Mouse (Mus musculus): ENCODE data around the gene Gm20388. TPM values are rescaled to one million over a fixed set of nuclear protein-coding genes. Genes with fewer than 3 reads are reported as not detected.

Gm20388 gene
- total and polyA plus RNA-seq, 2 experiments from 2014 or later: 17.3 TPM; not detected in 1

DNA sequence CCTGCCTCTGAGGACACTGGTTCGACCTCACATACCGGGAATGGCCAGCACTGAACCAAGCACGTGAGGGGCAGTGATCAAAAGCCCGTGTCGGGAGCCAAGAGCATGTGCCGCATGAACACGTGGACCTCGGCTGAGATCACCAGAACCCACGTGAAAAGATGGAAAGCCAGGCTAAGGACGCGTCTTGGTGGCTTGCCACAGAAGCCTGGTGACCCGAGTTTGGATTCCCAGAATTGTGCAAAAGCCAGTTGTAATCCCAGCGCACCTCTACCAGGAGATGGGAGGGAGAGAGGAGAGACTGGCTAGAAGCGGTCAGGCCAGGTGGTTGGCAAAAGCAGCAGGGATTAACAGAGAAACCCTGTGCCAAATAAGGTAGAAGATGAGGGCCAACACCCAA, 2605.1 kb downstream of the Gm20388 start:
- Histone ChIP-seq H3K27ac (ENCODE audit: low read depth) (0 out of 2 replicates have a peak overlapping the region, but pooled peaks have one; percentile 15), H3K4me1 (ENCODE audit: control insufficient read depth, insufficient read depth) (peaks cover 22% of the 10 kb centered on the region; the same call in 1 of the 2 replicates)
- TF ChIP-seq CTCF (IDR thresholded peaks at IDR 0.05; ENCODE audit: low read depth): no peak
- TF ChIP-seq EP300 (IDR thresholded peaks at IDR 0.05; ENCODE audit: low read depth): no peak

DNA sequence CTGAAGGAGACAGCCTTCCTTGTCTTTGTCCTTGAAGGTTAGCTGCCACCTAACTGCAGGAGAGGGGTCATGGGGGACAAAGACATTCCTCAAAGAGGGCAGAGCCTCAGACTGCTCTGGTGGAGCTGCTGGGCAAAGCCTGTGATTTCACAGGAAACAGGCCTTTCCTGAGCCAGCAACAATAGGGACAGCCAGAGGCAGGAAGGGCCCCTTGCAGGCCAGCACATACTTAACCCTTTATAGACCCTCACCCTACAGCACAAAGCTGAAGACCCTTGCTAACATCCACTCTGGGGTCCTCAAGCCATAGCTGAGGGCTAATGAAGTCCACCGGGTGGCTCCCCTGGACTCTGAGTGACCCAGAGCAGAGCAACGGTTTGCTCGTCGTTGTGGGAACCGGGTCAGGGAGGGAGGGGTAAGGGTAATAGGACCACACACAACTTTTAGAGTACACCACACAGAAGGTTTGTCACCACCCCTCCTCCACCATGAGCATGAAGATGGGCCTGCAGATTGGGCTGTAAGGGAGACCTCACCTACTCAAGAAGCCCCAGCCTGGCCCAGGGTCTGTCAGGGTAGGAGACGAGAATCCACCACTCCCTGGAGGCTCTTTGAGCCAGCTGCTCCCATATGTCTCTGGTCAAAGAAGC, 2607.0 kb downstream of the Gm20388 start:
- peak overlapping the region; percentile 89 for H3K27ac ChIP-seq (ENCODE audit: low read depth)
- H3K4me1 ChIP-seq (ENCODE audit: control insufficient read depth, insufficient read depth): peaks cover 25% of the 10 kb centered on the region
- no peak overlapping the region for H3K4me3 ChIP-seq (ENCODE audit: low read depth, low read length)
- peak overlapping the region; percentile 39 for H3K4me2 ChIP-seq (ENCODE audit: low read depth, low read length)
- ATAC-seq (ENCODE audit: insufficient read depth, low read depth): peak; percentile 74
- H3K36me3 ChIP-seq (replicated peaks; ENCODE audit: control insufficient read depth, insufficient read depth, low read length): no peaks in the 10 kb centered on the region
- TF ChIP-seq CTCF (IDR thresholded peaks at IDR 0.05; ENCODE audit: low read depth) (no peak), EP300 (IDR thresholded peaks at IDR 0.05; ENCODE audit: low read depth) (peak; percentile 89)
- 25% methylated on average over 6 of the region's 6 CpGs for WGBS
- H3K27me3 ChIP-seq (ENCODE audit: control insufficient read depth, insufficient read depth, low read length): no peaks in the 10 kb centered on the region
- no peaks in the 10 kb centered on the region for H3K9me3 ChIP-seq (replicated peaks; ENCODE audit: control insufficient read depth, low read length)
- peak; percentile 76 for DNase-seq (ENCODE audit: low spot score)
- H3K9ac ChIP-seq (replicated peaks; ENCODE audit: low read depth, low read length): no peak overlapping the region

More for the DNA sequence above, 2605.1 kb downstream of the Gm20388 start:
- H3K4me3 ChIP-seq (ENCODE audit: low read depth, low read length): no peak overlapping the region
- ATAC-seq (ENCODE audit: insufficient read depth, low read depth) (no peak), DNase-seq (ENCODE audit: low spot score) (no peak)
- H3K27me3 ChIP-seq (ENCODE audit: control insufficient read depth, insufficient read depth, low read length): no peaks in the 10 kb centered on the region
- no peak overlapping the region for H3K9ac ChIP-seq (replicated peaks; ENCODE audit: low read depth, low read length)
- no peaks in the 10 kb centered on the region for H3K36me3 ChIP-seq (replicated peaks; ENCODE audit: control insufficient read depth, insufficient read depth, low read length)
- 76% methylated on average over 14 of the region's 14 CpGs for WGBS
- no peaks in the 10 kb centered on the region for H3K9me3 ChIP-seq (replicated peaks; ENCODE audit: control insufficient read depth, low read length)
- H3K4me2 ChIP-seq (ENCODE audit: low read depth, low read length): no peak overlapping the region

GRCm38 (mm10) chr8:122520611-122521010, 2610.0 kb downstream of the Gm20388 start:
- no peak overlapping the region for H3K9ac ChIP-seq (replicated peaks; ENCODE audit: low read depth, low read length)
- no peaks in the 10 kb centered on the region for H3K9me3 ChIP-seq (replicated peaks; ENCODE audit: control insufficient read depth, low read length)
- peaks cover 54% of the 10 kb centered on the region for H3K4me1 ChIP-seq (ENCODE audit: control insufficient read depth, insufficient read depth)
- ATAC-seq (ENCODE audit: insufficient read depth, low read depth) (no peak), DNase-seq (ENCODE audit: low spot score) (no peak)
- WGBS: 50% methylated on average over 11 of the region's 11 CpGs
- no peak overlapping the region for H3K4me2 ChIP-seq (ENCODE audit: low read depth, low read length)
- TF ChIP-seq EP300 (IDR thresholded peaks at IDR 0.05; ENCODE audit: low read depth) (no peak), CTCF (IDR thresholded peaks at IDR 0.05; ENCODE audit: low read depth) (no peak)
- H3K36me3 ChIP-seq (replicated peaks; ENCODE audit: control insufficient read depth, insufficient read depth, low read length): no peaks in the 10 kb centered on the region
- H3K27ac ChIP-seq (ENCODE audit: low read depth): peak overlapping the region; percentile 89
- H3K27me3 ChIP-seq (ENCODE audit: control insufficient read depth, insufficient read depth, low read length): no peaks in the 10 kb centered on the region
- H3K4me3 ChIP-seq (ENCODE audit: low read depth, low read length): no peak overlapping the region

- TF ChIP-seq EP300 (IDR thresholded peaks at IDR 0.05; ENCODE audit: low read depth) (no peak), CTCF (IDR thresholded peaks at IDR 0.05; ENCODE audit: low read depth) (peak; percentile 2; the same call in 1 of the 2 replicates)
- ATAC-seq (ENCODE audit: insufficient read depth, low read depth) (peak; percentile 37), DNase-seq (ENCODE audit: low spot score) (peak; percentile 67)
- Histone ChIP-seq H3K36me3 (replicated peaks; ENCODE audit: control insufficient read depth, insufficient read depth, low read length) (no peaks in the 10 kb centered on the region), H3K4me2 (ENCODE audit: low read depth, low read length) (peak overlapping the region; percentile 37), H3K4me1 (ENCODE audit: control insufficient read depth, insufficient read depth) (peaks cover 67% of the 10 kb centered on the region), H3K4me3 (ENCODE audit: low read depth, low read length) (no peak overlapping the region), H3K27me3 (ENCODE audit: control insufficient read depth, insufficient read depth, low read length) (no peaks in the 10 kb centered on the region), H3K9me3 (replicated peaks; ENCODE audit: control insufficient read depth, low read length) (no peaks in the 10 kb centered on the region), H3K9ac (replicated peaks; ENCODE audit: low read depth, low read length) (peak overlapping the region; percentile 50; the same call in 1 of the 2 replicates), H3K27ac (ENCODE audit: low read depth) (peak overlapping the region; percentile 88)
- WGBS: 30% methylated on average over 14 of the region's 14 CpGs
Measured at GRCm38 (mm10) chr8:122522796-122523651, 2612.4 kb downstream of the Gm20388 start.

- Histone ChIP-seq H3K27me3 (ENCODE audit: control insufficient read depth, insufficient read depth, low read length) (no peaks in the 10 kb centered on the region), H3K36me3 (replicated peaks; ENCODE audit: control insufficient read depth, insufficient read depth, low read length) (no peaks in the 10 kb centered on the region), H3K4me3 (ENCODE audit: low read depth, low read length) (no peak overlapping the region), H3K4me2 (ENCODE audit: low read depth, low read length) (peak overlapping the region; percentile 37), H3K9ac (replicated peaks; ENCODE audit: low read depth, low read length) (peak overlapping the region; percentile 50; the same call in 1 of the 2 replicates), H3K9me3 (replicated peaks; ENCODE audit: control insufficient read depth, low read length) (no peaks in the 10 kb centered on the region), H3K4me1 (ENCODE audit: control insufficient read depth, insufficient read depth) (peaks cover 59% of the 10 kb centered on the region), H3K27ac (ENCODE audit: low read depth) (peak overlapping the region; percentile 88)
- ATAC-seq (ENCODE audit: insufficient read depth, low read depth): no peak
- 18% methylated on average over 23 of the region's 23 CpGs for WGBS
- TF ChIP-seq EP300 (IDR thresholded peaks at IDR 0.05; ENCODE audit: low read depth) (no peak), CTCF (IDR thresholded peaks at IDR 0.05; ENCODE audit: low read depth) (no peak)
- DNase-seq (ENCODE audit: low spot score): no peak
Measured at GRCm38 (mm10) chr8:122523652-122524360, 2613.2 kb downstream of the Gm20388 start.
